Comparison of ENCODE assay signal across 21 mouse cellular contexts in genomic region chr11:100651748-100652147, GRCm38 (mm10). TPM values are rescaled to one million over a fixed set of nuclear protein-coding genes. Genes with fewer than 3 reads are reported as not detected.
DNase-seq lines count a peak whose midpoint lies in the region; TF ChIP-seq lines count a peak whose summit lies in the region.
"Had no signal": no experiment of that assay in that cellular context is flagged by ENCODE, and none has a peak within 500 bp of the region (broad histone marks: within the 10 kb centered on the region; RNA-seq: fewer than 3 reads in every experiment).

No protein-coding gene starts in this region.

- TF ChIP-seq CTCF in C2C12 (IDR thresholded peaks at IDR 0.05; ENCODE audit: control insufficient read depth, insufficient read depth, insufficient read length): no peak
- TF ChIP-seq CTCF in layer of hippocampus, adult 2 months (conservative IDR thresholded peaks at IDR 0.05): no peak

- H3K27me3 ChIP-seq in C2C12 (ENCODE audit: control insufficient read depth, insufficient read depth, insufficient read length): peaks cover 20% of the 10 kb centered on the region

- H3ac ChIP-seq in C2C12 (ENCODE audit: control insufficient read depth, insufficient read length, low read depth): no peak overlapping the region

- no peak overlapping the region for H3K4me3 ChIP-seq in C2C12 (ENCODE audit: insufficient read depth, poor library complexity, severe bottlenecking)
- no peak overlapping the region for H3K4me3 ChIP-seq in layer of hippocampus, adult 2 months
- H3K4me3 ChIP-seq: embryonic facial prominence, embryonic 15.5 days; erythroblast, embryonic 14.5 days; forebrain, embryonic 10.5 days; hindbrain, embryonic 15.5 days had no signal

- no peaks in the 10 kb centered on the region for H3K79me2 ChIP-seq in C2C12 (ENCODE audit: control insufficient read depth, insufficient read depth)

- no peak overlapping the region for H3K27ac ChIP-seq in layer of hippocampus, adult 2 months
- H3K27ac ChIP-seq: embryonic facial prominence, embryonic 15.5 days; forebrain, embryonic 10.5 days; hindbrain, embryonic 15.5 days had no signal

- H3K36me3 ChIP-seq in C2C12 (ENCODE audit: control insufficient read depth, insufficient read depth): no peaks in the 10 kb centered on the region
- H3K36me3 ChIP-seq: embryonic facial prominence, embryonic 15.5 days; forebrain, embryonic 10.5 days; hindbrain, embryonic 15.5 days had no signal

- H3K79me3 ChIP-seq in C2C12 (ENCODE audit: low read depth): no peaks in the 10 kb centered on the region

- peak; percentile 82 to 92 for DNase-seq in adrenal gland, adult (ENCODE audit: inconsistent age in 2 of 2, low spot score in 1 of 2)
- DNase-seq in adrenal gland, postnatal 4 days (ENCODE audit: low spot score in 2 of 2): no peak
- DNase-seq in adrenal gland, postnatal 14 days: peak; percentile 67
- no peak for DNase-seq in ovary, postnatal 36 days (ENCODE audit: low spot score)
- DNase-seq in layer of hippocampus, adult 2 months (ENCODE audit: low spot score in 2 of 2): no peak
- DNase-seq in cerebellum, adult 9-11 months: no peak
- DNase-seq: cerebellum, adult 2 months; cerebellum, postnatal 14 days; embryo, embryonic 11 days; gastrocnemius, postnatal 36 days; heart, adult 11 months; heart, postnatal 14 days; kidney, adult 8-10 months had no signal

TF ChIP-seq in C2C12, 6 proteins besides CTCF, POLR2A, EP300 and RAD21:
- TF ChIP-seq FOSL1 (IDR thresholded peaks at IDR 0.05; ENCODE audit: insufficient read depth, low read length, poor library complexity, severe bottlenecking): peak; percentile 70
- TF ChIP-seq MYOD1 (IDR thresholded peaks at IDR 0.05; ENCODE audit: control insufficient read depth, insufficient read length, low read depth): no peak

RNA-seq across cellular contexts. Expression of gene Dnajc7, which starts 31.8 kb away (rescaled TPM):
- total RNA-seq in adrenal gland, postnatal 4 days (2021): 100 to 1,000 TPM; 296 to 306 TPM
- polyA plus RNA-seq in C2C12 (2012; fragmentation: generic; extraction: Trizol): 89.7 TPM
- 217 and 264 TPM in 2 replicates for total RNA-seq in adrenal gland, postnatal 14 days (2021)
- 100 to 1,000 TPM; 242 to 257 TPM for total RNA-seq in layer of hippocampus, adult 2 months (2021)

RNA-seq across cellular contexts. Expression of gene Nkiras2, which starts 32.7 kb away (rescaled TPM):
- 10 to 100 TPM; 49.5 to 50.0 TPM for total RNA-seq in adrenal gland, postnatal 4 days (2021)
- polyA plus RNA-seq in C2C12 (2012; fragmentation: generic; extraction: Trizol): 36.1 TPM
- total RNA-seq in adrenal gland, postnatal 14 days (2021): 41.1 and 44.4 TPM in 2 replicates
- total RNA-seq in layer of hippocampus, adult 2 months (2021): 10 to 100 TPM; 11.8 to 13.1 TPM

RNA-seq across cellular contexts. Expression of gene Zfp385c, which starts 40.5 kb away (rescaled TPM):
- under 1 TPM; 0.59 to 0.64 TPM for total RNA-seq in adrenal gland, postnatal 4 days (2021)
- not detected for polyA plus RNA-seq in C2C12 (2012; fragmentation: generic; extraction: Trizol)
- total RNA-seq in adrenal gland, postnatal 14 days (2021): 0.19 TPM in 1 of 2 replicates, not detected in the other
- under 1 TPM; 0.20 to 0.67 TPM for total RNA-seq in layer of hippocampus, adult 2 months (2021)
- total RNA-seq: common myeloid progenitor, adult 5-6 weeks had no signal
- polyA plus RNA-seq: erythroblast, embryonic 14.5 days; forebrain, embryonic 14.5 days; inflammation-experienced regulatory T-cells, adult 6 months had no signal

RNA-seq across cellular contexts. Expression of gene Dhx58, which starts 52.3 kb away (rescaled TPM):
- 10 to 100 TPM; 12.6 to 14.2 TPM for total RNA-seq in adrenal gland, postnatal 4 days (2021)
- polyA plus RNA-seq in C2C12 (2012; fragmentation: generic; extraction: Trizol): 0.64 TPM
- total RNA-seq in adrenal gland, postnatal 14 days (2021): 15.8 and 16.2 TPM in 2 replicates
- total RNA-seq in layer of hippocampus, adult 2 months (2021): 1 to 10 TPM; 1.6 to 2.3 TPM

Comparison
In these comparisons a context has a peak if more than half of its experiments do, and no peak if none do; other contexts are left out.
1. DNase-seq: peak in adrenal gland, adult (2 of 2) and adrenal gland, postnatal 14 days (single experiment); none in adrenal gland, postnatal 4 days (0 of 2), ovary, postnatal 36 days (single experiment), layer of hippocampus, adult 2 months (0 of 2) and cerebellum, adult 9-11 months (single experiment).